Mouse (Mus musculus) NIH3T3 (cell line): ENCODE data around the gene Atp5s.

Experiments used
- DNase-seq: peaks from one replicate; pipeline ENCODE4 v3.0.0-alpha.2; 2012; ENCODE audit warnings: low read depth

Atp5s gene

DNA sequence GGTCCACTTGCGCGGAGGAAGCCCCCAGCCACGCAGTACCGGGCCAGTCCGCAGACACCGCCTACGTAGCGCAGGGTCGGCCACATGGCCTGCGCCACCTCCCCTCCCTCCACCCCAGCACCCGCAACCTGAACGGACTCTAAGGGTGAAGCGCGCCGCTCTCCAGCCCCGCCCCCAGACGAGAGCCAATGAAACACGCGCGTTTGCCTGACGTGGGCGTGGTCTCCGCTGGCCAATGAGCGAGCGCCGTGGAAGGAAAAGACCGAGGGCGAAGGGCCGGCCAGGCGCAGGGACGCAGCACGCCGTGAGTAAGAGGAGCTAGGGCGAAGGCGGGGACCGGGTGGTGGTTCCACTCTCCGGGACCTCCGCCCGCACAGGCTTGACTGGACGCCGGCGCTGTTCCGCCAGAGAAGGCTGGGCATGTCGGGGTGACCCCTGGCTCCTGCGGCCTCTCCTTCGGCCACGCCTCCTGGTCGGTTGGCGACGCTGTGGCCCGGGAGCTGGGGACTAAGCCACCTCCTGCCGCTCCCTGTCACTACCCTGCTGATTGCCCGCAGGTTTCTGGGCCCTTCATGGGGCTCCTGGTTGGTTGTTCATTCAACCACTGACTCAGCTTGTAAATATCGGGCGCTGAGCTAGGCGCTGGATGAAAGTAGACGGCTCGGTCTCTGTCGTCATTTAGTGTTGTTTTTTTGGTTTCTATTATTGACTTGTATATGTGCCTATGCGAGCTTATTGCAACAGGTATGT lies at the start of gene Atp5s, which contains the start of gene L2hgdh:
TSS of gene Atp5s (plus strand) at position 240 of the 750 bp plus-strand sequence.
TSS of gene L2hgdh (minus strand) at position 163 of the 750 bp plus-strand sequence.
- peak; percentile 98 for DNase-seq

DNA sequence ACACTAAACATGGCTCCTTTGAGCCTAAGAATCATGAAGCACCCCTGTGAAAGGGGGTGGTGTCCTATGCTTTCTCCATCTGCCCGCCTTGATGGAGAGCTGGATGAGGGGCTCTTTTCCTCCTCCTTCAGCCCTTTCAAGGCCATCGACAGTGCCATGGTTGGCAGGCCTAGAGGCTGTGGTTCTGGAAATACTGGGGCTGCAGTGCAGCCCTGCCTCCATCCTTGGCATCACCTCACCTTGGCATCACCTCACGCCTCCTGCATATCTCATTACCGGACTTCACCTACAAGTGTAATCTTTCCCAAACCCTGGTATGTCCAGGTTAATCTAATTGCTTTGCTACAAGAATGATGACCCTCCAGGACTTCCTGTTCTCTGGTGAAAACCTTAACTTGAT lies 48.6 kb upstream of the Atp5s start:
- no peak for DNase-seq

DNA sequence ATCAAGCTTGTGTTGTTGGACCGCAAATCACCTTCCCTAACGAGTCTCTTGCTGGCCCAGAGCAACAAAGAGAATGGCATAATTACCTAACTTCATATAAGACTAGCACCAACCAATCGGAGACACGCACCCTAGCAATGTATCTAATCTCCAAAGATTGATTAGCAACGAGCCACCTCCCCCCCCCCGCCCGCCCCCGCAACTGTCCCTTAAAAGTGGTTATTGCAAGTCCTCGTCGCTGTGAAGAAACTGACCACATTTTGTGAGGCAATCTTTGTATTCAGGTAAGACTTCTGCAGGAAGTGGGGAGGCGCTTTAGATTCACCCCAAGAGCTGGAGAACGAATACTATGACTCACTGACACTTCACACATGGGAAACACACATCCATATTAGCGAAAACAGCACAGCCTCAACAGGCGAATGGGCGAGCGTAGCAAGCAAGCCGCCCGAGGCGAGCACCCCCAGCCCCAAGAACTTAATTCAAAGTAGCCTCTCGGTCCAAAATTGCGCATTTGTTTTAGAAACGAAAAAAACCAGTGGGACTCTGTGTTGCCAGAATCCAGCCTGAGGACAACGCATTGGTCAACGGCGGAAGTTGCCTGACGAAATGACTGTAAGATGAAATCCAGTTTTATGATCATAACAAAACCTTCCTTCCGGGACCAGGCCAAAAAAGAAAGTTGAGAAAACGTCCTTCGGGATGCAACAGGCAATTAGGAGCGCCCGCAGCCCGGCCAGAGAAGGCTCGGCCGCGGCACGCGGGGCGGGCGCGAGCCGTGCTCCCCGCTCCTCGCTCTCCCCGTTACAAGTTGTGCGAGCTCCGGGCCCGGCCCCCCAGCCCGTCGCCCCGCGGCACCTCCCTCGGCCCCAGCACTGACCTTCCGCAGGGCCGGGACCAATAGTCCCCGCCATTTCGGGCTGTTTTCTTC lies 43.9 kb upstream of the Atp5s start:
- peak; percentile 74 for DNase-seq

DNA sequence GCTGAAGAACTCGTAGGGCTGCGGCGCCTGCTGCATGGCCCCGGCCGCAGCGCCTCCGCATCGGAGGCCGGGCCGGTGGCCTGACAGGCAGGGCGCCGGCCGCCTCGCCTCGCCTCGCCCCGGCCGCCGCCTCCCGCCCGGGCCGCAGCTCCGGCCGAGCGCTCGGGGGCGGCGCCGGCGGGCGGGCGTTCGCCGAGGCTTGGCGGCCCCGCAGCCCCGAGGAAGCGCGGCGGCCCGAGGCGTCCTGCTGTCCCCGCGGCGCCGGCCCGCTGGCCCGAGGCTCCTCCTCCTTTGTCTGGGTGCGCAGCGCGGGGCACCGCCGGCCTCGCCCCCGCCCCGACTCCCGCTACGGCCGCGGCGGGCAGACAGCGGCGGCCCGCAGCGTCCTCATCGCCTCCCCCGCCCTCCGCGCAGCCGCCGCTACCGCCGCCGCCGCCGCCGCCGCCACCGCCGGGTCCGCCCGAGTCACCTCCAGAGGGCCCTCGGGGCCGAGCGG lies 43.1 kb upstream of the Atp5s start, which contains the start of gene Sos2:
TSS of gene Sos2 (minus strand) at position 287 of the 496 bp plus-strand sequence.
- DNase-seq = peak; percentile 65

GRCm38 (mm10) chr12:69682065-69682787 lies 42.5 kb upstream of the Atp5s start:
- peak; percentile 89 for DNase-seq

- DNase-seq = peak; percentile 28
These were observed 41.8 kb upstream of the Atp5s start for GRCm38 (mm10) chr12:69682788-69683419.

DNA sequence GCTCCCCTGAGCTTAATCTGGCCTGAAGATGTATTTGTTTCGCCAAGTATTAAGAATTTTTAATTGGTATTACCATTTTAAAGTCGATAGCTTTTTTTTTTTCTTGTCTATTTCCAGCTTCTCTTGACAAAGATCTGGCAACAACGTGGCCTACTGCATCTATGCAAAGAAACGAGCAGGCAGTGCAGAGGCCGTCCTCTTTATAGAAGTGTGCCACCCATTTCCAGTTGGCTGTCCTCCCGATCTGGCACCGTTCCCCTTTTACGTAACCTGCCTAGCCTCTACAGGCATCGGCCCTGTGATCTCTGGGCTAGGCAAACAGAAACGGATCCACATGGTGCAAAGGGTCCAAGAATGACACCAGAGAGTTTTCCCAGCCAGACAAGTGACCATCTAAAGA lies 41.2 kb upstream of the Atp5s start:
- peak; percentile 82 for DNase-seq

GRCm38 (mm10) chr12:69688368-69688767 lies 36.4 kb upstream of the Atp5s start:
- peak; percentile 50 for DNase-seq

- DNase-seq = no peak
These were observed 35.7 kb upstream of the Atp5s start for GRCm38 (mm10) chr12:69689094-69689493.

GRCm38 (mm10) chr12:69690714-69691113 lies 34.0 kb upstream of the Atp5s start:
- DNase-seq = no peak

DNA sequence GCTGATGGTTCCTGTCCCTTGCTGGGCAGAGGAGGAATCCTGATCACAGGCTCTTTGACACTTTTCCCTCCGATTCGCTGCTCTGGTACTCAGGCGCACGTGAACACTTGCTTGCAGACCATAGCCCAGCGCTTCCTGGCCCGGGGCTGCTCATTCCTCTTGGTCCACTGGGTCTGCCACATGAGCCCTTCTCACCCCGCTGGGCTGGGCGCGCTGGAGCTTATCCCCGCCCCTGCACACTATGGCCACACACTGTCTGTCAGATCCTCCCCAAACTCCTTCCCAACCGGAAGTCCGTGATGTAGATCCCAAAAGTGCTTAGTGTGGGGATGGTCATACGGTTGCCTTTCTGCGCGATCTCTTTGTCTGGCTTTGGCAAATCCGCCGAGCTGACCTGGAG lies 31.3 kb upstream of the Atp5s start:
- no peak for DNase-seq

DNA sequence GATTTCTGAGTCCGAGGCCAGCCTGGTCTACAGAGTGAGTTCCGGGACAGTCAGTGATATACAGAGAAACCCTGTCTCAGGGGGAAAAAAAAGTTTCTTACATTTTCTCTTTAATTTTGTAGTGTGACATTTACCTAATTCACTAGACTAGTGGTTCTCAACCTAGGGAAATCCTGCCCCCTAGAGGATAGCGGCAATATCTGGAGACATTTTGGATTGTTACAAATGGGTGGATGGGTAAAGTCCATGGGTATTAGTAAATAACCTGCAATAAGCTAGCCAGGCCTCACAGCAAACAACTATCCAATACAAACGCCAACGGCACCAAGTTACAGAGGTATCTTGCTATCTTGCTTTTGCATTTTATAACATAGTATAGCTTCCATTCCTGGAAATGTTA lies 28.0 kb upstream of the Atp5s start:
- DNase-seq = peak; percentile 85

GRCm38 (mm10) chr12:69698352-69698751 lies 26.4 kb upstream of the Atp5s start:
- no peak for DNase-seq

GRCm38 (mm10) chr12:69704799-69705458 lies 19.8 kb upstream of the Atp5s start:
- peak; percentile 37 for DNase-seq

DNA sequence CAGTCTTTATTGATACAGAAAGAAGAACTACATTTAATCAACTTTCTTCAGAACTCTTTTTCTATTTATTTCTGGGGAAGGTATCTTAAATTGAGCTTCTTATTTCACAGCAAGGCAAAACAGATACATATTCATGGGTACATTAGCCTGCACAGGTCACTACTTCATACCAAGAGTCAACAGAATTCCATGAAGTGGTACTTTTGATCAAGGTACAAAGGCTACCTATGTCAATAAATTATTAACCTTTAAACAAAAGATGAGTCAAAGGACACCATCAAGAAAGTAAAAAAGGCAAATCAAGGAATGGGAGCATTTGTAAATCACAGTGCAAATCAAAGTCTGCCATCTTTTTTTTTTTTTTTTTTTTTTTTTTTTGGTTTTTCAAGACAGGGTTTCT lies 11.1 kb upstream of the Atp5s start:
- no peak for DNase-seq

GRCm38 (mm10) chr12:69722857-69723256 lies 1.9 kb upstream of the Atp5s start:
- no peak for DNase-seq

- no peak for DNase-seq
These were observed 1.4 kb upstream of the Atp5s start for GRCm38 (mm10) chr12:69723376-69723775.

DNA sequence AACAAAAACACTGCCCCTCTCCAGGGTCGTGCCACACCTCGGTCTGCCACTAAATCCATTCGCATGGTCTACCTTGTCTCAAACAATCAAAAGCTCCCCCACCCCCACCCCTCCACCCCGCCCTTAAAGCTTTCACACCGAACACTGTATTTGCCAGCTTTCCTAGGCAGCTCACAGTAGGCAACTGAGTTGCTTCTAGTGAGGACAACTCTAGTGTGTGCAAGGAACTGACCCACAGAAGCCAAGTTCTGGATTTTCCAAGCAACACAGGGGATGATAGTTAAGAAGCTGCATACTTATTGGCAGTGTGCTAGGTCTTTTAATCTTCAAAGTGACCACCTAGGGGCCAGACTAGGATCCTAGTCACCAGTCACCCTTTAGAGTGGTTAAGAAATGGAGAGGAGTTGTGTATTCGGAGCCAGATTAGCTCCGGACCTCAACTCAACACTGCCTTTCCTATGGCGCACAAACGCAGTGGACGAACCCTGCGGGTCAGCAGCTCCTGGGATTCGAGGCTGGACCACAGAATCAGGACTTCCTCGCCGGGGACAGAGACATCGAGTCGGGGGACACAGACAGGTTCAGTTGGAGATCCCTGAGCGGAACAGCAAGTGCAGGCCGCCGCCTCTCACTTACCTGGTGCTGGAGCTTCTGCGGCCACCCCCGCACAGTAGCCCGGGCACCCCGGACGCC lies 586 bp upstream of the Atp5s start:
- DNase-seq = no peak

DNA sequence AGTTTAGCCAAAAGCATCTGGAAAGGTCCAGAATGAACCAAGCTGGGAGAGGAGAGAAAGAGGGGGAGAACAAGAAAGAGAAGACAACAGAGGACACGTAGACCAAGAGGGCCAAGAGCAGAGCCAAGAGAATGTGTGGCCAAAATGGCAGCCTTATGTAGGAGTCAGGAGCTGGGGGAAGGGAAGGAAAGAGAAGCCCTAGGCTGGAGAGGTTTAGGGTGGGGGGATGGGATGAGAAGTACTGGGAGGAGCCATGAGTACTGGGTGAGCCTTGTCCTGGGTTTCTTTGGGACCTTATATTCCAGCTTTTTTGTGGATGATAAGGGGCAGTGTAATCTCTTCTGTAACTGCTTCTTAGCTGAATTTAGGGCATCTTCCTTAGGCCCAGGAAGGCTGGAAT lies 4.5 kb downstream of the Atp5s start:
- DNase-seq = no peak

DNA sequence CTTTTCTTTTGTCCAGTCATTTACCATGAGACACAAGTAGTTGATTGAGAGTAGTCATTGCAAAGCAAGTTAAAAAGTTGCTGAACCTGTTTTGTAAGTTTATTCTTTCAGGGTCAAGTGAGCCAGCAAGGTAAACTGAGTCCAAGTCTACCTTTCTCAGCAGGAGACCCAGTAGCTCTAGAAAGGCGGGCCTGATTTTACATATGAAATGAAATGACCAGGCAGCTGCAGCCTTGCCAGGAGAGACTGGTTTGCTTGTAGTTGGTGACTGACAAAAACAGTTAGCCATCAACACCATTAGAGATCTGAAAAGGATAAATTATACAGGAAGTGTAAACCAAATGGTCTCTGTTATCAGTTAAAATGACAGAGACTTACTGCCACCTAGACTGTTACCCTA lies 5.6 kb downstream of the Atp5s start:
- DNase-seq = no peak
